Mouse (Mus musculus) liver, postnatal 0 days (tissue): ENCODE results near the gene Ptch2.

Source experiments
- CTCF ChIP-seq: sonication (generic); IDR thresholded peaks from 2 replicates; pipeline ENCODE4 v1.5.1; 2016; ENCODE audit warnings: antibody characterized with exemption, low read depth
- EP300 ChIP-seq: IDR thresholded peaks from 2 replicates; pipeline ENCODE4 v1.6.1; 2016; ENCODE audit warnings: antibody characterized with exemption, low read depth, mild to moderate bottlenecking

DNA sequence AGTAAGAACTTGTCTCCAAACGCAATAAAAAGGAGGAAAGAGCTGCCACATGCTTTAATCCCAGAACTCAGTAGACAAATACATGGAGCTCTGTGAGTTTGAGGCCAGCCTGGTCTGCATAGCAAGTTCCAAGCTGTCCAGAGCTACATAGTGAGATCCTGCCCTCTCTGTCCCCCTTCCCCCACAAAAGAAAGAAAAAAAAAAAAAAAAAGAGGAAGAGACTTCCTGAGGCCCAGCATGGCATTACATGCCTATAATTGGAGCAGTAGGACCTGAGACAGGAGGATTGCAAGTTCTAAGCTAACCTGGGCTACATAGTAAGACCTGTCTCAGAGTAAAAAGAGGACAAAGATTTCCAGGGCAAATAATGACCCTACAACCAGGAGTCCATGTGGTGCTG is 26.2 kb upstream of the Ptch2 start:
- TF ChIP-seq CTCF (no peak), EP300 (no peak)
